Mouse (Mus musculus) midbrain, embryonic 14.5 days (tissue): ENCODE results near the gene Crb3. TPM values are rescaled to one million over a fixed set of nuclear protein-coding genes. Genes with fewer than 3 reads are reported as not detected.

Experiments
- polyA plus RNA-seq: library from polyadenylated mRNA; unstranded; fragments of >200 nt; fragmentation: Nextera tagmentation; extraction: Ambion mirVana; gene quantifications from 2 replicates; pipeline ENCODE4 v1.2.1, GENCODE M21; 2014

Crb3 gene
- polyA plus RNA-seq, 1 experiment from 2014 or later: 1.2 TPM

Other genes starting within 250 kb of the Crb3 start
- 2.2 and 4.1 TPM in 2 replicates for gene Rfx2, start 228.1 kb upstream of the Crb3 start, polyA plus RNA-seq
- not detected in 2 replicates for gene Acsbg2, start 184.7 kb upstream of the Crb3 start, polyA plus RNA-seq
- gene 1700061G19Rik, start 183.6 kb upstream of the Crb3 start, polyA plus RNA-seq: 0.18 and 0.36 TPM in 2 replicates
- gene Mllt1, start 123.7 kb upstream of the Crb3 start, polyA plus RNA-seq: 64.3 and 66.3 TPM in 2 replicates
- gene Acer1, start 77.0 kb upstream of the Crb3 start, polyA plus RNA-seq: not detected in 2 replicates
- gene Clpp, start 68.8 kb upstream of the Crb3 start, polyA plus RNA-seq: 172 and 201 TPM in 2 replicates
- 45.7 and 55.8 TPM in 2 replicates for gene Alkbh7, start 61.8 kb upstream of the Crb3 start, polyA plus RNA-seq
- gene Pspn, start 59.1 kb upstream of the Crb3 start, polyA plus RNA-seq: not detected in 2 replicates
- 61.3 and 63.7 TPM in 2 replicates for gene Gtf2f1, start 47.8 kb upstream of the Crb3 start, polyA plus RNA-seq
- gene Gm17949, start 47.6 kb upstream of the Crb3 start, polyA plus RNA-seq: 0.24 and 0.42 TPM in 2 replicates
- 37.5 and 41.7 TPM in 2 replicates for gene Khsrp, start 27.6 kb upstream of the Crb3 start, polyA plus RNA-seq
- gene Slc25a41, start 17.5 kb upstream of the Crb3 start, polyA plus RNA-seq: not detected in 2 replicates
- 31.6 and 32.9 TPM in 2 replicates for gene Slc25a23, start 758 bp downstream of the Crb3 start, polyA plus RNA-seq
- 3.3 and 3.4 TPM in 2 replicates for gene Dennd1c, start 19.4 kb downstream of the Crb3 start, polyA plus RNA-seq
- 324 and 344 TPM in 2 replicates for gene Tubb4a, start 28.7 kb downstream of the Crb3 start, polyA plus RNA-seq
- 5.2 and 6.7 TPM in 2 replicates for gene Tnfsf9, start 46.2 kb downstream of the Crb3 start, polyA plus RNA-seq
- 1.1 and 1.4 TPM in 2 replicates for gene Cd70, start 90.7 kb downstream of the Crb3 start, polyA plus RNA-seq
- not detected in 2 replicates for gene Tnfsf14, start 135.1 kb downstream of the Crb3 start, polyA plus RNA-seq
- gene C3, start 169.0 kb downstream of the Crb3 start, polyA plus RNA-seq: 2.0 and 2.6 TPM in 2 replicates
- gene Gpr108, start 189.3 kb downstream of the Crb3 start, polyA plus RNA-seq: 19.6 and 20.9 TPM in 2 replicates
- 5.7 and 7.2 TPM in 2 replicates for gene Trip10, start 190.3 kb downstream of the Crb3 start, polyA plus RNA-seq
- gene Vav1, start 220.0 kb downstream of the Crb3 start, polyA plus RNA-seq: 0.51 and 1.6 TPM in 2 replicates